ENCODE assay signal across 19 mouse cellular contexts in genomic region chr2:156651019-156651418, GRCm38 (mm10). TPM values are rescaled to one million over a fixed set of nuclear protein-coding genes. Genes with fewer than 3 reads are reported as not detected.
DNase-seq lines count a peak whose midpoint lies in the region; ATAC-seq lines count a peak whose summit lies in the region.
"Had no signal": no experiment of that assay in that cellular context is flagged by ENCODE, and none has a peak within 500 bp of the region (broad histone marks: within the 10 kb centered on the region; RNA-seq: fewer than 3 reads in every experiment).

No protein-coding gene starts in this region.

- H3K4me3 ChIP-seq in neural tube, embryonic 11.5 days (ENCODE audit: low read depth, low read length): no peak overlapping the region
- H3K4me3 ChIP-seq: embryonic facial prominence, embryonic 15.5 days; forebrain, embryonic 15.5 days; heart, embryonic 10.5 days; liver, embryonic 13.5 days had no signal

- H3K36me3 ChIP-seq in neural tube, embryonic 11.5 days (ENCODE audit: control insufficient read depth, insufficient read depth, low read length): no peaks in the 10 kb centered on the region
- H3K36me3 ChIP-seq: embryonic facial prominence, embryonic 15.5 days; forebrain, embryonic 15.5 days; heart, embryonic 10.5 days; liver, embryonic 13.5 days had no signal

- H3K27me3 ChIP-seq in neural tube, embryonic 11.5 days (ENCODE audit: control insufficient read depth, insufficient read depth, low read length): no peaks in the 10 kb centered on the region
- H3K27me3 ChIP-seq: embryonic facial prominence, embryonic 15.5 days; forebrain, embryonic 15.5 days; liver, embryonic 13.5 days had no signal

- no peak overlapping the region for H3K9ac ChIP-seq in neural tube, embryonic 11.5 days (ENCODE audit: low read length)
- H3K9ac ChIP-seq: embryonic facial prominence, embryonic 15.5 days; forebrain, embryonic 15.5 days; liver, embryonic 13.5 days; lung, embryonic 14.5 days had no signal

- H3K4me2 ChIP-seq in neural tube, embryonic 11.5 days (ENCODE audit: low read depth): no peak overlapping the region
- H3K4me2 ChIP-seq: embryonic facial prominence, embryonic 15.5 days; forebrain, embryonic 15.5 days; liver, embryonic 13.5 days; lung, embryonic 14.5 days had no signal

- 60% methylated on average over 6 of the region's 6 CpGs for WGBS in neural tube, embryonic 11.5 days

- peak; percentile 10 for DNase-seq in embryo, embryonic 11 days
- no peak for DNase-seq in embryo, embryonic 10 days (ENCODE audit: low spot score)
- peak; percentile 48 for DNase-seq in neural tube, embryonic 11.5 days (ENCODE audit: low spot score)
- no peak for DNase-seq in neural tube, embryonic 10.5 days (ENCODE audit: extremely low spot score, low spot score)
- peak; percentile 44 for DNase-seq in retina, adult 2 months (ENCODE audit: low read depth, low spot score)
- DNase-seq in urinary bladder, postnatal 4 days (ENCODE audit: low spot score in 2 of 2): no peak
- no peak for DNase-seq in adrenal gland, postnatal 25 days
- DNase-seq: cerebellum, adult 11-12 months; kidney, postnatal 25 days; liver, embryonic 13.5 days; lung, embryonic 14.5 days; midbrain, embryonic 14.5 days; right cerebral cortex, adult 18-20 months; right cerebral cortex, postnatal 4 days; thymus, postnatal 36 days had no signal

- no peaks in the 10 kb centered on the region for H3K9me3 ChIP-seq in neural tube, embryonic 11.5 days (ENCODE audit: control insufficient read depth, low read length)
- H3K9me3 ChIP-seq: embryonic facial prominence, embryonic 15.5 days; forebrain, embryonic 15.5 days; heart, embryonic 10.5 days; liver, embryonic 13.5 days had no signal

- H3K27ac ChIP-seq in neural tube, embryonic 11.5 days (ENCODE audit: low read depth, low read length): 0 out of 2 replicates have a peak overlapping the region, but pooled peaks have one; percentile 10
- H3K27ac ChIP-seq: embryonic facial prominence, embryonic 15.5 days; forebrain, embryonic 15.5 days; heart, embryonic 10.5 days; liver, embryonic 13.5 days had no signal

- no peaks in the 10 kb centered on the region for H3K4me1 ChIP-seq in neural tube, embryonic 11.5 days (ENCODE audit: control insufficient read depth, insufficient read depth, low read length)
- H3K4me1 ChIP-seq: embryonic facial prominence, embryonic 15.5 days; forebrain, embryonic 15.5 days; heart, embryonic 10.5 days; liver, embryonic 13.5 days had no signal

- ATAC-seq in neural tube, embryonic 11.5 days (ENCODE audit: insufficient read depth, low FRiP score, low TSS enrichment): no peak
- ATAC-seq: forebrain, embryonic 15.5 days; intestine, embryonic 16.5 days had no signal

RNA-seq across cellular contexts. Expression of gene Dlgap4, which starts 37.5 kb away (rescaled TPM):
- 160 and 161 TPM in 2 replicates for polyA plus RNA-seq in neural tube, embryonic 11.5 days (2014; fragmentation: Nextera tagmentation; extraction: Ambion mirVana)
- total RNA-seq in adrenal gland, postnatal 25 days (2021): 50.6 and 63.0 TPM in 2 replicates

Comparison
In these comparisons a context has a peak if more than half of its experiments do, and no peak if none do; other contexts are left out.
1. DNase-seq: peak in embryo, embryonic 11 days (single experiment), neural tube, embryonic 11.5 days (single experiment) and retina, adult 2 months (single experiment); none in embryo, embryonic 10 days (single experiment), neural tube, embryonic 10.5 days (single experiment), urinary bladder, postnatal 4 days (0 of 2) and adrenal gland, postnatal 25 days (single experiment).